Mouse (Mus musculus) neural tube, embryonic 10.5 days (tissue): ENCODE measurements around the gene Olfr715.
"Not testable (repeated sequence)": the region's sequence is repeated elsewhere in the genome, so short reads cannot be mapped to it uniquely, and the experiment has no call there.

Experiments
- DNase-seq: peaks from one replicate; pipeline ENCODE4 v3.0.0-alpha.2; 2017; ENCODE audit warnings: low spot score; ENCODE audit errors: extremely low spot score

The Olfr715 gene

GRCm38 (mm10) chr7:107130983-107131382 is at the start of gene Olfr715:
Olfr715 (minus strand) TSS chr7:107131083.
- not testable (repeated sequence) for DNase-seq

GRCm38 (mm10) chr7:107180406-107180805 is 49.5 kb upstream of the Olfr715 start:
- no peak for DNase-seq

- DNase-seq = no peak
These were observed 35.8 kb upstream of the Olfr715 start, which contains the start of gene Nlrp14 for GRCm38 (mm10) chr7:107166690-107167089. Nlrp14 (plus strand) TSS chr7:107166990.

GRCm38 (mm10) chr7:107138027-107138426 is 7.1 kb upstream of the Olfr715 start, which contains the start of gene Olfr716:
Olfr716 (plus strand) TSS chr7:107138327.
- not testable (repeated sequence) for DNase-seq

GRCm38 (mm10) chr7:107110269-107110668 is 20.6 kb downstream of the Olfr715 start, which contains the start of gene Olfr715b:
Olfr715b (minus strand) TSS chr7:107110369.
- DNase-seq = not testable (repeated sequence)

GRCm38 (mm10) chr7:107092920-107093319 is 38.0 kb downstream of the Olfr715 start, which contains the start of gene Olfr17:
Olfr17 (plus strand) TSS chr7:107093220.
- no peak for DNase-seq
